Mouse (Mus musculus) liver, embryonic 16.5 days (tissue): ENCODE measurements around the gene Cenpj. TPM values are rescaled to one million over a fixed set of nuclear protein-coding genes. Genes with fewer than 3 reads are reported as not detected.

Experiments
- ATAC-seq: fragments of 200-750 bp; cut with Nextera tagmentation; 2 replicates; pipeline ENCODE4 v1.8.0; 2017; ENCODE audit warnings: low read depth, mild to moderate bottlenecking, moderate number of reproducible peaks, moderate library complexity
- H3K27ac ChIP-seq: fragments of 300-500 bp; sonication (generic); 2 replicates; pipeline ENCODE4 v1.5.1; 2014; ENCODE audit warnings: mild to moderate bottlenecking, low read length
- H3K27me3 ChIP-seq: fragments of 300-500 bp; sonication (generic); 2 replicates; pipeline ENCODE4 v1.6.1; 2014; ENCODE audit warnings: low read depth, low read length, mixed read lengths; ENCODE audit not compliant: control insufficient read depth, insufficient read depth
- H3K36me3 ChIP-seq: fragments of 300-500 bp; sonication (generic); 2 replicates; pipeline ENCODE4 v1.6.1; 2014; ENCODE audit warnings: mild to moderate bottlenecking; ENCODE audit not compliant: control insufficient read depth, insufficient read depth
- H3K4me1 ChIP-seq: fragments of 300-500 bp; sonication (generic); 2 replicates; pipeline ENCODE4 v1.6.1; 2014; ENCODE audit warnings: low read depth, low read length, mixed read lengths; ENCODE audit not compliant: control insufficient read depth
- H3K4me2 ChIP-seq: fragments of 300-500 bp; sonication (generic); 2 replicates; pipeline ENCODE4 v1.6.1; 2014; ENCODE audit warnings: low read depth, low read length, mixed read lengths
- H3K4me3 ChIP-seq: fragments of 300-500 bp; sonication (generic); 2 replicates; pipeline ENCODE4 v1.5.1; 2014; ENCODE audit warnings: low read depth, mild to moderate bottlenecking, low read length
- H3K9ac ChIP-seq: fragments of 300-500 bp; sonication (generic); 2 replicates; pipeline ENCODE4 v1.6.1; 2014; ENCODE audit warnings: low read depth, low read length
- H3K9me3 ChIP-seq: fragments of 300-500 bp; sonication (generic); replicated peaks from 2 replicates; pipeline ENCODE4 v1.6.1; 2016; ENCODE audit warnings: low read length; ENCODE audit not compliant: control insufficient read depth
- WGBS: fragments of 180-500 bp; shearing (Covaris S2); extraction: QIAGEN DNeasy Blood & Tissue Kit; methylation state at CpG from one replicate; pipeline ENCODE4 v1.1.7; 2014; ENCODE audit not compliant: insufficient replicate concordance; 5-methylcytosine and 5-hydroxymethylcytosine counted together
- polyA plus RNA-seq: library from polyadenylated mRNA; unstranded; fragments of >200 nt; fragmentation: Nextera tagmentation; extraction: Ambion mirVana; gene quantifications from 2 replicates; pipeline ENCODE4 v1.2.1, GENCODE M21; 2015

Cenpj gene
- 4.2 and 5.5 TPM in 2 replicates for polyA plus RNA-seq

GRCm38 (mm10) chr14:56575416-56575815 is at the start of gene Cenpj, which contains the start of gene Parp4:
Gene Cenpj (minus strand): TSS chr14:56575425.
Gene Parp4 (plus strand): TSS chr14:56575619.
- Histone ChIP-seq H3K36me3 (no peaks in the 10 kb centered on the region), H3K9me3 (no peaks in the 10 kb centered on the region), H3K4me2 (peak within 1 kb of the TSS; percentile 75), H3K9ac (peak within 1 kb of the TSS; percentile 70), H3K4me3 (peak within 1 kb of the TSS; percentile 70), H3K27me3 (no peaks in the 10 kb centered on the region), H3K4me1 (peaks cover 15% of the 10 kb centered on the region), H3K27ac (no peak within 1 kb of the TSS)
- ATAC-seq: peak; percentile 82
- WGBS: under 1% methylated on average over 24 of the region's 24 CpGs

- no peaks in the 10 kb centered on the region for H3K9me3 ChIP-seq
- peak overlapping the region; percentile 27; the same call in 1 of the 2 replicates for H3K4me2 ChIP-seq
- ATAC-seq: peak; percentile 97
- H3K27me3 ChIP-seq: no peaks in the 10 kb centered on the region
- H3K4me1 ChIP-seq: no peaks in the 10 kb centered on the region
- 0 out of 2 replicates have a peak overlapping the region, but pooled peaks have one; percentile 13 for H3K4me3 ChIP-seq
- H3K9ac ChIP-seq: no peak overlapping the region
- WGBS: 65% methylated on average over 8 of the region's 8 CpGs
- peak overlapping the region; percentile 74 for H3K27ac ChIP-seq
- no peaks in the 10 kb centered on the region for H3K36me3 ChIP-seq
Observed at GRCm38 (mm10) chr14:56620425-56620824, 45.2 kb upstream of the Cenpj start.

- Histone ChIP-seq H3K4me1 (no peaks in the 10 kb centered on the region), H3K9ac (no peak overlapping the region), H3K4me2 (no peak overlapping the region), H3K27ac (no peak overlapping the region), H3K36me3 (peaks cover 3% of the 10 kb centered on the region; the same call in 1 of the 2 replicates), H3K4me3 (no peak overlapping the region), H3K27me3 (no peaks in the 10 kb centered on the region), H3K9me3 (no peaks in the 10 kb centered on the region)
- ATAC-seq: no peak
- WGBS: 61% methylated on average over 1 of the region's 1 CpGs
Observed at GRCm38 (mm10) chr14:56617470-56617869, 42.2 kb upstream of the Cenpj start.

- peaks cover 9% of the 10 kb centered on the region; the same call in 1 of the 2 replicates for H3K36me3 ChIP-seq
- WGBS: 65% methylated on average over 3 of the region's 3 CpGs
- H3K4me3 ChIP-seq: no peak overlapping the region
- no peak overlapping the region for H3K4me2 ChIP-seq
- ATAC-seq: no peak
- H3K4me1 ChIP-seq: no peaks in the 10 kb centered on the region
- no peak overlapping the region for H3K27ac ChIP-seq
- H3K27me3 ChIP-seq: no peaks in the 10 kb centered on the region
- H3K9ac ChIP-seq: no peak overlapping the region
- no peaks in the 10 kb centered on the region for H3K9me3 ChIP-seq
Observed at GRCm38 (mm10) chr14:56613212-56613611, 38.0 kb upstream of the Cenpj start.

GRCm38 (mm10) chr14:56605136-56605535 is 29.9 kb upstream of the Cenpj start:
- Histone ChIP-seq H3K27ac (no peak overlapping the region), H3K9me3 (no peaks in the 10 kb centered on the region)
- WGBS: 59% methylated on average over 4 of the region's 4 CpGs

GRCm38 (mm10) chr14:56604438-56604837 is 29.2 kb upstream of the Cenpj start:
- 81% methylated on average over 5 of the region's 5 CpGs for WGBS
- Histone ChIP-seq H3K27me3 (no peaks in the 10 kb centered on the region), H3K4me2 (no peak overlapping the region), H3K27ac (no peak overlapping the region), H3K36me3 (peaks cover 3% of the 10 kb centered on the region; the same call in 1 of the 2 replicates), H3K9ac (no peak overlapping the region), H3K4me1 (no peaks in the 10 kb centered on the region), H3K4me3 (no peak overlapping the region), H3K9me3 (no peaks in the 10 kb centered on the region)
- no peak for ATAC-seq

More at GRCm38 (mm10) chr14:56605136-56605535, 29.9 kb upstream of the Cenpj start:
- H3K9ac ChIP-seq: no peak overlapping the region
- H3K4me3 ChIP-seq: no peak overlapping the region
- H3K36me3 ChIP-seq: peaks cover 7% of the 10 kb centered on the region; the same call in 1 of the 2 replicates
- no peaks in the 10 kb centered on the region for H3K4me1 ChIP-seq
- ATAC-seq: no peak
- H3K4me2 ChIP-seq: no peak overlapping the region
- no peaks in the 10 kb centered on the region for H3K27me3 ChIP-seq

GRCm38 (mm10) chr14:56602069-56602468 is 26.8 kb upstream of the Cenpj start:
- ATAC-seq: no peak
- H3K36me3 ChIP-seq: no peaks in the 10 kb centered on the region; the same call in none of the 2 replicates
- no peak overlapping the region for H3K4me2 ChIP-seq
- H3K9me3 ChIP-seq: no peaks in the 10 kb centered on the region
- H3K4me3 ChIP-seq: no peak overlapping the region
- H3K27ac ChIP-seq: no peak overlapping the region
- no peak overlapping the region for H3K9ac ChIP-seq
- no peaks in the 10 kb centered on the region for H3K4me1 ChIP-seq
- no peaks in the 10 kb centered on the region for H3K27me3 ChIP-seq
- 77% methylated on average over 9 of the region's 9 CpGs for WGBS

- no peak for ATAC-seq
- WGBS: 47% methylated on average over 6 of the region's 6 CpGs
- no peak overlapping the region for H3K4me3 ChIP-seq
- no peaks in the 10 kb centered on the region for H3K9me3 ChIP-seq
- no peaks in the 10 kb centered on the region; the same call in none of the 2 replicates for H3K36me3 ChIP-seq
- no peak overlapping the region for H3K27ac ChIP-seq
- H3K27me3 ChIP-seq: no peaks in the 10 kb centered on the region
- no peak overlapping the region for H3K9ac ChIP-seq
- no peak overlapping the region for H3K4me2 ChIP-seq
- no peaks in the 10 kb centered on the region for H3K4me1 ChIP-seq
Observed at GRCm38 (mm10) chr14:56598759-56599158, 23.5 kb upstream of the Cenpj start.

GRCm38 (mm10) chr14:56594811-56595210 is 19.6 kb upstream of the Cenpj start:
- Histone ChIP-seq H3K4me3 (no peak overlapping the region), H3K9ac (no peak overlapping the region), H3K4me1 (no peaks in the 10 kb centered on the region), H3K27ac (no peak overlapping the region), H3K36me3 (no peaks in the 10 kb centered on the region; the same call in none of the 2 replicates), H3K4me2 (no peak overlapping the region), H3K27me3 (no peaks in the 10 kb centered on the region), H3K9me3 (no peaks in the 10 kb centered on the region)
- ATAC-seq: no peak
- WGBS: 63% methylated on average over 1 of the region's 1 CpGs
